Mouse (Mus musculus) hindbrain, embryonic 16.5 days (tissue): Measurements from ENCODE around the gene Parp14. TPM values are rescaled to one million over a fixed set of nuclear protein-coding genes. Genes with fewer than 3 reads are reported as not detected.

Experiments
- ATAC-seq: fragments of 200-750 bp; cut with Nextera tagmentation; 2 replicates; pipeline ENCODE4 v1.8.0; 2017; ENCODE audit warnings: moderate TSS enrichment, moderate library complexity
- H3K27ac ChIP-seq: fragments of 300-500 bp; sonication (generic); 2 replicates; pipeline ENCODE4 v1.5.1; 2014; ENCODE audit warnings: low read depth, mild to moderate bottlenecking, control low read depth, low read length, moderate library complexity
- H3K27me3 ChIP-seq: fragments of 300-500 bp; sonication (generic); replicated peaks from 2 replicates; pipeline ENCODE4 v1.6.1; 2014; ENCODE audit warnings: low read length; ENCODE audit not compliant: control insufficient read depth, insufficient read depth
- H3K36me3 ChIP-seq: fragments of 300-500 bp; sonication (generic); 2 replicates; pipeline ENCODE4 v1.6.1; 2014; ENCODE audit warnings: mild to moderate bottlenecking, low read length, moderate library complexity, mixed read lengths; ENCODE audit not compliant: control insufficient read depth, insufficient read depth
- H3K4me1 ChIP-seq: fragments of 300-500 bp; sonication (generic); 2 replicates; pipeline ENCODE4 v1.6.1; 2014; ENCODE audit warnings: low read depth, low read length; ENCODE audit not compliant: control insufficient read depth, insufficient read depth
- H3K4me2 ChIP-seq: fragments of 300-500 bp; sonication (generic); 2 replicates; pipeline ENCODE4 v1.6.1; 2014; ENCODE audit warnings: mild to moderate bottlenecking, low read length, control low read depth, moderate library complexity
- H3K4me3 ChIP-seq: fragments of 300-500 bp; sonication (generic); 2 replicates; pipeline ENCODE4 v1.5.1; 2014; ENCODE audit warnings: mild to moderate bottlenecking, low read length, control low read depth, moderate library complexity
- H3K9ac ChIP-seq: fragments of 300-500 bp; sonication (generic); 2 replicates; pipeline ENCODE4 v1.6.1; 2014; ENCODE audit warnings: low read depth, mild to moderate bottlenecking, control low read depth, low read length, moderate library complexity
- H3K9me3 ChIP-seq: fragments of 300-500 bp; sonication (generic); 2 replicates; pipeline ENCODE4 v1.6.1; 2014; ENCODE audit warnings: mild to moderate bottlenecking, low read length, moderate library complexity; ENCODE audit not compliant: control insufficient read depth
- WGBS: fragments of 180-500 bp; shearing (Covaris S2); extraction: QIAGEN DNeasy Blood & Tissue Kit; methylation state at CpG from one replicate; pipeline ENCODE4 v1.1.7; 2014; 5-methylcytosine and 5-hydroxymethylcytosine counted together
- polyA plus RNA-seq: library from polyadenylated mRNA; unstranded; fragments of >200 nt; fragmentation: Nextera tagmentation; extraction: Ambion mirVana; gene quantifications from 2 replicates; pipeline ENCODE4 v1.2.1, GENCODE M21; 2015

Parp14 gene
- polyA plus RNA-seq, 1 experiment from 2014 or later: 0.53 TPM

DNA sequence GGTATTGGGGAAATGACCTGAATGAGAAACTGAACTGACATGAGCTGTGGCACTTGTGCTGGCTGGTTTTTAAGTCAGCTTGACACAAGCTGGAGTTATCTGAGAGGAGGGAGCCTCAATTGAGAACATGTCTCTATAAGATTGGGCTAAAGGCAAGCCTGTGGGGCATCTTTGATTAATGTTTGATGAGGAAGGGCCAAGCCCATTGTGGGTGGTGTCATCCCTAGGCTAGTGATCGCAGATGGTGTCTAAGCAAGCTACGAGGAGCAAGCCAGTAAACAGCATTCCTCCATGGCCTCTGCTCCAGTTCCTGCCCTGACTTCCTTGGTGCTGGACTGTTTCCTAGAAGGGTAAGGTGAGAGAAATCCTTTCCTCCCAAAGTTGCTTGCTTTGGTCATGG lies 62.5 kb downstream of the Parp14 start:
- no peak for ATAC-seq
- no peaks in the 10 kb centered on the region for H3K36me3 ChIP-seq
- WGBS: 100% methylated on average over 2 of the region's 2 CpGs

DNA sequence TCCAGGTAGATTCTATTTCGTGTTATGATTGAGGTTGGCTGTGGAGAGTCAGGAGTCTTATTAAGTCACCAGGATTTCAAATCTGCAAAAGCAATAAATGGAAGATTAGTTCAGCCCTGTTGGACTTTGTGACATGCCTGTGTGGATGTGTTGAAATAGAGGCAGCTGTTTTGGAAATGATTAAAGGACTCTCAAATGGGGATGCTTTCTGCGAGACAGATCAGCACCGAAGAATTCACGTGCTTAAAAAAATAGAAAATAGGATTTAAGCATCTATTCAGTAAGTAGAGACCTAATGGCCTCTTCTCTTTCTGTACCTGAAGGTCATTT lies 63.7 kb downstream of the Parp14 start:
- H3K36me3 ChIP-seq: no peaks in the 10 kb centered on the region
- no peak overlapping the region for H3K27ac ChIP-seq
- no peak overlapping the region for H3K4me3 ChIP-seq
- no peaks in the 10 kb centered on the region for H3K9me3 ChIP-seq
- no peaks in the 10 kb centered on the region for H3K27me3 ChIP-seq
- H3K4me2 ChIP-seq: no peak overlapping the region
- H3K9ac ChIP-seq: no peak overlapping the region
- WGBS: 80% methylated on average over 4 of the region's 4 CpGs
- no peaks in the 10 kb centered on the region for H3K4me1 ChIP-seq
- no peak for ATAC-seq

More for the DNA sequence above, 62.5 kb downstream of the Parp14 start:
- Histone ChIP-seq H3K9ac (no peak overlapping the region), H3K27me3 (no peaks in the 10 kb centered on the region), H3K27ac (no peak overlapping the region), H3K4me3 (no peak overlapping the region), H3K4me1 (no peaks in the 10 kb centered on the region), H3K4me2 (no peak overlapping the region), H3K9me3 (no peaks in the 10 kb centered on the region)

DNA sequence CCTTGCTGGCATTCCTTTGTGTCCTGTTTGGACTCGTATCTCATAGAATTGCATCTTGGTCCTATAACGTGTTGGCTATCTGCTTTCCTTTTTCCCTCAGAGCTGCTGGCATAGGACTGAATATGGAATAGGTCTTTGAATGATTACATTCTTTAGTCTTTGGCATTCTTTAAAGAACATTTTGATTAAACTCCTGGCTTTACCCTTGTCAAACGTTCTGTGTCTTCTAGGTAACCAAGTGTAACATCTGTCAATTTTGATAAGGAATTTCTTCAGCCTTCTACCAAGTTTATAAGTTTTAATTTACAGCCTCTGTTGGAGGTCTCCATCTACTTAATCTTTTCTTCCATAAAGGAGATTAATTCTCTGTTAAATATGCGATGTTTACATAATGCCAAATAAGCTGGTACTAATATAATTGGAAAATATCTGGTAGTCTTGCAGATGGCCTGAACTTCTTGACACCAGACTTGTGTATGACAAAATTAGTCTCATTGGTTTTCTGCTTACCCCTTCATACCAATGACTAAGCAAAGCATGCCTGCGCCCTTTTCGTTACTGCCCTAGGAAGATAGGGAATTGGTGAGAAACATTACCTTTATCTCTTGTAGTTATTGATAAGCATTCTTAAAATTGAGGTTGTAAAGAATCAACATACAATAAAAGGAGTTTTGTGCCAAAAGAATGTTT lies 64.2 kb downstream of the Parp14 start:
- Histone ChIP-seq H3K36me3 (no peaks in the 10 kb centered on the region), H3K27me3 (no peaks in the 10 kb centered on the region), H3K27ac (no peak overlapping the region), H3K4me2 (no peak overlapping the region), H3K4me3 (no peak overlapping the region), H3K9me3 (no peaks in the 10 kb centered on the region), H3K4me1 (no peaks in the 10 kb centered on the region), H3K9ac (no peak overlapping the region)
- WGBS: 80% methylated on average over 6 of the region's 6 CpGs
- ATAC-seq: no peak

DNA sequence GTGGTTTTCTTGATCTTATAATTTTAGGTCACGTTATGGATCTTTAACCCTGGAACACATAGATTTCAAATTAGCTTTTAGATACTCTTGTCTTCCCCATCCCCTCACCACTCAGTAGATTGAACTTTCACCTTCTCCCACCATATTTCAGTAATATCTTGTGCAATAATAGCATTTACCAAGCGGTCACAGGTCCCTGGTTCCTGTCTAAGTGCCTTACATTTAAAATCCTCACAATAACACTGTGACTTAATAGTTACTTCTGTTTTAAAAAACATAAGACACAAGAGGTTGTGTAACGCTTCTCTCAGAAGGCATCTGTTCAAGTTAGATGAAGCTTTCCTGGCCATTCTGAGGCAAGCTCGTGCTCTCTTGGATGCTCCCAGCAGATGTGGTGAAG lies 67.6 kb downstream of the Parp14 start:
- H3K4me3 ChIP-seq: no peak overlapping the region
- no peaks in the 10 kb centered on the region for H3K27me3 ChIP-seq
- no peak for ATAC-seq
- H3K4me1 ChIP-seq: no peaks in the 10 kb centered on the region
- no peak overlapping the region for H3K27ac ChIP-seq
- H3K9me3 ChIP-seq: peaks cover 10% of the 10 kb centered on the region; the same call in 1 of the 2 replicates
- no peak overlapping the region for H3K9ac ChIP-seq
- H3K4me2 ChIP-seq: no peak overlapping the region
- H3K36me3 ChIP-seq: peaks cover 3% of the 10 kb centered on the region; the same call in 1 of the 2 replicates
- 93% methylated on average over 4 of the region's 4 CpGs for WGBS

DNA sequence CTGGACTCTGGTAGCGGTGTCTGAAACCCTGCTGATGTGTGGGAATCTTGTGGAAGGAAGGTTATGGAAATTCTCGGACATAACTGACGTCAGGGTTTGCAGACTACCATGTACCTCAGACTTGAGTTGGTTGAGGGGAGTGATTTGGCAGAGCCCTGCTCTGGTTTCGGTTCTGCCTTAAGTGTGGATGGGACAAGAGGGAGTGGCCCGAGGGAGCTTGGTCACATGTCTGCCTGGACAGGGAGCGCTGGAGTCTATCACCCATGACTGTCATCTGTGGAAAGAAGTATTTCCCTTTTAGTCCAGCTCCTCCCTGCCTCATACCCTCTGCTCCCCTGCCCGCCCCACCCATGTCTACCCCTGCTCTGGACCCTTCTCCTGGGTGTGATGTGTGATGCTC lies 69.2 kb downstream of the Parp14 start:
- Histone ChIP-seq H3K9ac (no peak overlapping the region), H3K4me1 (no peaks in the 10 kb centered on the region), H3K9me3 (peaks cover 10% of the 10 kb centered on the region; the same call in 1 of the 2 replicates), H3K27me3 (no peaks in the 10 kb centered on the region), H3K4me3 (no peak overlapping the region), H3K36me3 (peaks cover 3% of the 10 kb centered on the region; the same call in 1 of the 2 replicates), H3K4me2 (no peak overlapping the region), H3K27ac (no peak overlapping the region)
- 90% methylated on average over 7 of the region's 7 CpGs for WGBS
- ATAC-seq: no peak

DNA sequence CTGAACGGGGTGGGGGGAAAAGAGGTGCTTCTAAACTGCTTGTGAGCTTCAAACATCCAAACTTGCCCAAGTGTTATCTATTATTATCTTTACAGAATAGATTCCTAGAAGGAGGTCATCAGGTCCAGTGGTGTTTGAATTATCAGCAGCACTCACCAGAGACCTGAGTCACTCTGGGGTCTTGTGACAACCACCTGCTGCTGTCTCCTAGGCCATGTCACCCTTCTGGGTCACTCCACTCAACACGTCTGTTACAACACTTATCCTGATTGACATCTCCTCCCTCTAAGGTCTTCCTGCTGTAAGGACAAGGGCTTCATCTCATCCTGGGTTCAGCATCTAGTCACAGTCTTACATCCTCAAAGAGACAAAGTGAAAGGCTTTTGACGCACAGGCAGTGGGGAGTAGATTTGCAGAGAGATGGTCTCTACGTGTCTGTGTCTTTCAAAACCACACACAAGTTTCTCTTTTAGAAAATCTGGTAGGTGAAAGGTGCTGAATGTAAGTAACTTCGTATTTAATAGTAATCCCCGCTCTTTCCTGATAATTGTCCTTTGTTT lies 79.3 kb downstream of the Parp14 start:
- H3K4me2 ChIP-seq: no peak overlapping the region
- no peak overlapping the region for H3K4me3 ChIP-seq
- WGBS: 80% methylated on average over 6 of the region's 6 CpGs
- H3K27me3 ChIP-seq: no peaks in the 10 kb centered on the region
- no peak overlapping the region for H3K9ac ChIP-seq
- H3K9me3 ChIP-seq: no peaks in the 10 kb centered on the region
- H3K27ac ChIP-seq: no peak overlapping the region
- H3K4me1 ChIP-seq: no peaks in the 10 kb centered on the region
- ATAC-seq: no peak
- peaks cover 8% of the 10 kb centered on the region for H3K36me3 ChIP-seq

DNA sequence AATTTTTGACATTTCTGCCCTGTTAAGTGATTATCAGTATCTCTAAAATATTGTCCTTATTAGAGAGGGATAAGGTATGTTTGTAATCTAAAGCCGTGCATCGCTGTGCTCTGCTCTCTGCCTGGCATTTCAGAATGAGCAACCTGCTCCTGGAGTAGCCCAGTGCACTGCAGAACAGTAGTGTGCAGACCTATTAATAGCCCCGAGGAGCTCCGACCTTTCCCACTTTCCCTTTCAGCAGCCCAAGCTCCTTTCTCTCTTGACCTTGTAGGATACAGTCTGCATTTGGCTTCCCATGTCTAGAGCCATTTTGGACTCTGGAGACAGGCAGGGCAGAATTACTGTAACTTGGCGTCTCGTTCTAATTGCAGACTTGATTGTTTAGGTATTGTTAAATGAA lies 83.0 kb downstream of the Parp14 start:
- H3K27ac ChIP-seq: no peak overlapping the region
- H3K36me3 ChIP-seq: peaks cover 8% of the 10 kb centered on the region
- no peak overlapping the region for H3K4me3 ChIP-seq
- no peaks in the 10 kb centered on the region for H3K4me1 ChIP-seq
- no peaks in the 10 kb centered on the region for H3K27me3 ChIP-seq
- ATAC-seq: no peak
- no peak overlapping the region for H3K4me2 ChIP-seq
- no peak overlapping the region for H3K9ac ChIP-seq
- no peaks in the 10 kb centered on the region for H3K9me3 ChIP-seq
- 89% methylated on average over 6 of the region's 6 CpGs for WGBS

DNA sequence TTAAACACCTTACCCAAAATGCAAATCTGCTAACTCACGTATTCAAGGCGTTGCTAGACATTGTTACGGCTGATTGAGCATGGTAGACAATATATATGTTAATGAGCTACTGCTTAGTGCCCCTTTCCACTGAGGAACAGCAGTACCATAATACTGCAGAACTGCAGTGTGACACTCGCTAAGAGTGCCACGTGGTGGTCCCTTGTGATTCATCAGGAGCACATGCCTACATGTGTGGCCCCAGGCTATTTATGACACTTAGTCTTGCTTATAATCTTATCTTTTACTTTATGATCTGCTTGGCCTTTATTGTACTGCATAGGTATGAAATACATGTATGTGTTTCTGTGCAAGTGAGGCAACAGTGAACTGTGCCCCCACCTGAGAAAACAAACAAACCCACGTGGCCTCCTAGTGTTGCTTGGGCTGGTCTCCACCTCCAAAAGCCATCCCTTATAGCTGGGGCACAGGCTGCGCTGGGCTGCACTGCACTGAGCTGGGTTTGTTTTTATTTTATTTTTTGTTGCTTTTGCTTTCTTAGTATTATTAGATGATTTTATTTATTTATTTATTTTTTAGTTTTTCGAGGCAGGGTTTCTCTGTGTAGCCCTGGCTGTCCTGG lies 83.7 kb downstream of the Parp14 start:
- H3K27ac ChIP-seq: no peak overlapping the region
- H3K4me1 ChIP-seq: no peaks in the 10 kb centered on the region
- H3K27me3 ChIP-seq: no peaks in the 10 kb centered on the region
- no peak for ATAC-seq
- no peaks in the 10 kb centered on the region for H3K9me3 ChIP-seq
- H3K4me2 ChIP-seq: no peak overlapping the region
- no peak overlapping the region for H3K4me3 ChIP-seq
- no peak overlapping the region for H3K9ac ChIP-seq
- peaks cover 8% of the 10 kb centered on the region for H3K36me3 ChIP-seq
- 43% methylated on average over 8 of the region's 8 CpGs for WGBS

DNA sequence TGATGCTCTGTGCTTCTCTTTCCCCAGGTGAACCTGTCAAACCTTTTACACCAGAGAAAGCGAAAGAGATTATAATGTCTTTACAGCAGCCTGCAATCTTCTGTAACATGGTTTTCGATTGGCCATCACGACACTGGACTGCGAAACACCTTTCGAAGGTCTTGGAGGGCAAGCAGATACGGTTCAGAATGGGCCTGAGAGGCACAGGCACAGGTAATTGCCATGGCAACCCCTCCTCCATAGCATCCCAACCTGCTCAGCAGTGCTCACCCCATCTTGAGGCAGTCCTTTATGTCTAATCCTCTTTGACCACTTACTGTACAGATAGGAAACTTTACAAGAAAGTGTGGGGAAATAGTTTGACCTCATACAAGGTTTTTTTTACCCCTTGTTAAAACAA lies 84.2 kb downstream of the Parp14 start:
- Histone ChIP-seq H3K9ac (no peak overlapping the region), H3K9me3 (no peaks in the 10 kb centered on the region), H3K27ac (no peak overlapping the region), H3K4me3 (no peak overlapping the region), H3K36me3 (peaks cover 8% of the 10 kb centered on the region), H3K4me2 (no peak overlapping the region), H3K27me3 (no peaks in the 10 kb centered on the region), H3K4me1 (no peaks in the 10 kb centered on the region)
- ATAC-seq: no peak
- WGBS: 74% methylated on average over 6 of the region's 6 CpGs
